Mouse (Mus musculus) intestine, postnatal 0 days (tissue): ENCODE measurements around the gene Gm21149. TPM values are rescaled to one million over a fixed set of nuclear protein-coding genes. Genes with fewer than 3 reads are reported as not detected.
"Not testable (repeated sequence)": the region's sequence is repeated elsewhere in the genome, so short reads cannot be mapped to it uniquely, and the experiment has no call there.

Experiments
- ATAC-seq: fragments of 200-750 bp; cut with Nextera tagmentation; 2 replicates; pipeline ENCODE4 v1.8.0; 2017; ENCODE audit warnings: mild to moderate bottlenecking, moderate TSS enrichment, moderate library complexity
- H3K27ac ChIP-seq: fragments of 300-500 bp; sonication (generic); 2 replicates; pipeline ENCODE4 v1.5.1; 2014; ENCODE audit warnings: mild to moderate bottlenecking, low read depth, low read length, moderate library complexity
- H3K27me3 ChIP-seq: fragments of 300-500 bp; sonication (generic); replicated peaks from 2 replicates; pipeline ENCODE4 v1.6.1; 2014; ENCODE audit warnings: low read length, mixed read lengths; ENCODE audit not compliant: control insufficient read depth, insufficient read depth
- H3K36me3 ChIP-seq: fragments of 300-500 bp; sonication (generic); 2 replicates; pipeline ENCODE4 v1.6.1; 2014; ENCODE audit warnings: mild to moderate bottlenecking, moderate library complexity; ENCODE audit not compliant: control insufficient read depth, insufficient read depth
- H3K4me1 ChIP-seq: fragments of 300-500 bp; sonication (generic); replicated peaks from 2 replicates; pipeline ENCODE4 v1.6.1; 2014; ENCODE audit warnings: antibody characterized with exemption, low read length, mixed read lengths; ENCODE audit not compliant: control insufficient read depth, insufficient read depth
- H3K4me2 ChIP-seq: fragments of 300-500 bp; sonication (generic); replicated peaks from 2 replicates; pipeline ENCODE4 v1.6.1; 2014; ENCODE audit warnings: low read depth, mild to moderate bottlenecking, moderate library complexity
- H3K4me3 ChIP-seq: fragments of 300-500 bp; sonication (generic); 2 replicates; pipeline ENCODE4 v1.5.1; 2014; ENCODE audit warnings: low read depth, low read length
- H3K9ac ChIP-seq: fragments of 300-500 bp; sonication (generic); 2 replicates; pipeline ENCODE4 v1.6.1; 2014; ENCODE audit warnings: mild to moderate bottlenecking, low read depth, low read length
- H3K9me3 ChIP-seq: fragments of 300-500 bp; sonication (generic); 2 replicates; pipeline ENCODE4 v1.6.1; 2016; ENCODE audit warnings: mixed run types; ENCODE audit not compliant: control insufficient read depth
- CTCF ChIP-seq: sonication (generic); IDR thresholded peaks from 2 replicates; pipeline ENCODE4 v1.5.1; 2016; ENCODE audit warnings: low read depth, mild to moderate bottlenecking, control low read depth, antibody characterized with exemption, moderate library complexity
- WGBS: fragments of 180-500 bp; shearing (Covaris S2); extraction: QIAGEN DNeasy Blood & Tissue Kit; methylation state at CpG from one replicate; pipeline ENCODE4 v1.1.7; 2014; 5-methylcytosine and 5-hydroxymethylcytosine counted together
- polyA plus RNA-seq: library from polyadenylated mRNA; unstranded; fragments of >200 nt; fragmentation: Nextera tagmentation; extraction: Ambion mirVana; gene quantifications from 2 replicates; pipeline ENCODE4 v1.2.1, GENCODE M21; 2015

Gm21149 gene
- polyA plus RNA-seq, 1 experiment from 2014 or later = not detected

DNA sequence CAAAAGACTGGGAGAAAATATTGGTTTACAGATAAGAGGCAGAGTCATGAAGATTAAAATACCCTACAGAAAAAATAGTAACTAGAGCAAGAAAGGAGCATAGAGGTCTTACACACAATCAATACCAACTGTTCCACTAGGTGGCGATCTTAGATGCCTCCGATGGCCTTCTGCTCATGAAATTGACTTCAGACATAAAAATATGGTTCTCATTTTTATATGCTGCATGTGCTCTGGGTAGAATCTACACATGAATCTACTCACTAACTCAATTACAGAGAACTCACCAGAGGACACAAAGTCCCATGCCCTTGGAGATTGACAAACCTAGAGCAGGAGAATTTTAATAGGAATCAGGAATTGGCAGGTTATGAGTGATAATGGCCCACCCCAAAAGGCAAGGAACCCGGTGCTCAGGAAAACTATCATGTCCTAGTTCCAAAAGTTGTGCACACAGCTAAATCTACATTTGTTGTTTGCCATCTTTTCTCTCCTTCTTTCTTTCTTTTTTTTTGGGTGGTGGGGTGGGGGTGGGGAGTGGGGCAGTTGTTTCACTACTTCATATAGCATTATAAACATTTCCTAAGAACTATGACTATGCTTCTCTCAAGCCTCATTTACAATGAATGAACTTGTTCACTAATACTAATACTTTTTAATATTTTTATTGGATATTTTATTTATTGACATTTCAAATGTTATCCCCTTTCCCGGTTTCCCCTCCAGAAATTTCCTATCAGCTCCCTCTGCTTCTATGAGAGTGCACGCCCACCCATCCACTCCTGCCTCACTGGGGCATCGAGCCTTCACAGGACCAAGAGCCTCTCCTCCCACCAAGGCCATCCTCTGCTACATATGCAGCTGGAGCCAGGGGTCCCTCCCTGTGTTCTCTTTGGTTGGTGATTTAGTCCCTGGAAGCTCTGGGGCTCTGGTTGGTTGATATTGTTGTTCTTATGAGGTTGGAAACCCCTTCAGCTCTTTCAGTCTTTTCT, 32.4 kb upstream of the Gm21149 start:
- ATAC-seq = 0 out of 2 replicates have a peak, but pooled peaks have one; percentile 36
- H3K9me3 ChIP-seq = peaks cover 10% of the 10 kb centered on the region; the same call in 1 of the 2 replicates
- peak; percentile 54 for TF ChIP-seq CTCF
- H3K36me3 ChIP-seq, H3K27me3 ChIP-seq, H3K27ac ChIP-seq, H3K4me2 ChIP-seq, H3K4me3 ChIP-seq, H3K4me1 ChIP-seq, H3K9ac ChIP-seq: not testable (repeated sequence)
- whole genome bisulfite sequencing = 61% methylated on average over 6 of the region's 6 CpGs

DNA sequence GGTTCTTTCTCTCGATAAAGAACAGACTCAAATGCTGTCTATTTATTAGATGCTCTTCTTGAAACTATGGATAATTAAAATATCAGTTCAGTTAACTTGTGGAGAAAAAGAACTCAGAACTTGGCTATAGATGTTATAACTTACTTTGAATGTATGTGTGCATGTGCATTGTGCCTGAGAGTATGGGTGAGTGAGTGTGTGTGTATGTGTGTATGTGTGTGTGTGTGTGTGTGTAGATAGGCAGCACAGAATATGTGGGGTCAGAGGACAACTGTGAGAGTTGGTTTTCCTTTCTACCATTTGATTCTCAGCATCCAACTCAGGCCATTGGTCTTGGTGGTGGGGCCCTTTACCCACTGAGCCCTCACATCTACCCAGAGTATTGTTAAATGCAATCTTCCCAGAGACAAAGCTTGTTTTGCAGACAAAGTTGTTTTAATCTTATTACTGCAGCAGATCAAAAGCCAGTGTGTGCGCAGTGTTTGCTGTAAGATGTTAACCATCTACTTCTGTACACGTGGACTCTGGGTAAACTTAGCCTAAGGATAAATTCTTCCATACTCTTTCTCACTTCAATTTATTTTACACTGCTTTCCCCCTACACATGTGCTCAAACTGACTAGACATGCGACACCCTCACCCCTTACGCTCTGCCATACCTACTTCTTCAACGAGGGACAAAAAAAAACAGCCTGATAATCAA, 31.6 kb upstream of the Gm21149 start:
- H3K9ac ChIP-seq, H3K4me1 ChIP-seq, H3K27me3 ChIP-seq, H3K9me3 ChIP-seq, H3K36me3 ChIP-seq, H3K4me2 ChIP-seq, H3K27ac ChIP-seq, H3K4me3 ChIP-seq: not testable (repeated sequence)
- WGBS = 64% methylated on average over 6 of the region's 6 CpGs
- peak; percentile 61; the same call in 1 of the 2 replicates for ATAC-seq

DNA sequence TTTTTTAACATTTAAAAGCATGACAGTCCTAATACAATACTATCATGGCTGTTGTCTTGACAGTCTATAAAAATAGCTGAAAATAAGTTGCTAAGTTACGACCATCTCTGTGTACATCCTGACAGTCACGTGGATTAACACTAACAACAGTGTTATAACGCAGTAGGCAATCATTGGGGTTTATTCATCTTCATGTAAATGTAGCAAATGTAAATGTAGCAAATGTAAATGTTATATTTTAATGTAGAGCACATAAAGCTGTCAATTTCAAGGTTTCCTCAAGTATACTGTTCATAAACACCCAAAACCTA, 30.9 kb upstream of the Gm21149 start:
- 69% methylated on average over 3 of the region's 3 CpGs for WGBS
- no peak overlapping the region for H3K9ac ChIP-seq
- no peak overlapping the region for H3K27ac ChIP-seq
- no peak overlapping the region for H3K4me3 ChIP-seq
- no peaks in the 10 kb centered on the region for H3K27me3 ChIP-seq
- H3K4me2 ChIP-seq = no peak overlapping the region
- H3K4me1 ChIP-seq = no peaks in the 10 kb centered on the region
- 0 out of 2 replicates have a peak, but pooled peaks have one; percentile 31 for ATAC-seq
- no peak for TF ChIP-seq CTCF
- H3K36me3 ChIP-seq = no peaks in the 10 kb centered on the region
- H3K9me3 ChIP-seq = peaks cover 7% of the 10 kb centered on the region; the same call in 1 of the 2 replicates

DNA sequence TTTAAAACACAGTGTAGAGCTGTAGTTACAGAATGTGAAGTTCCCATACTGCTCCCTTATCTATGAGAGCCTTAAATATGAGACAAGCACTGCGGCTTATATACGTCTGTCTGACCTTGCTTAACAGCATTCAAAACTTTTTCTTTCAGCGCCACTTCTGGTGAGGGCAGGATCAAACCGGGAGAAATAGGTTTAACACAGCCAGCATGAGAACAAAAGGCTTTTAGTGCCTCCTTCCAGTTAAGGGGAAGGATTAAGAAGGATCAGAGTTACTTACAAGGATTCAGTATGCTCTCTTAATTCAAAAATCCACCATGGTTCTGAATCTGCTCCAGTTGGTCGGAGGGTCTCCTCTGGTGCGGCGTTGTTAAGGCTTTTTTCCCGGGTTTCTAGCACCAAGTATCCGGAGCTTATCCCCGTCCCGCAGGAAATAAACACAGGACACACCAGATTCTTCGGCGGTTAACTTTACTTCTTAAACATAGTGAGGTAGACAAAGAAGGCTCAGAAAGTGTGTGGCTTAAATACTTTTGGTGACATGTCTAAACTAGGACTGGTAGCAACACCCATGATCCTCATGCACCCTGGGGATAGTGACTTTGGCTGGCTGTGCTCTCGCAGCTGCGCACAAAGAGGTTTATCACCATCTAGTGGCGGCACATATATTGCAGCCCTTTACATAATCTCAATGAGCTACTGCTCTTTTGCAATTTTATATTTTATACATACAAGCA, 30.4 kb upstream of the Gm21149 start:
- H3K27me3 ChIP-seq = no peaks in the 10 kb centered on the region
- H3K9me3 ChIP-seq = peaks cover 4% of the 10 kb centered on the region; the same call in 1 of the 2 replicates
- peak; percentile 85 for TF ChIP-seq CTCF
- H3K4me1 ChIP-seq = no peaks in the 10 kb centered on the region
- 48% methylated on average over 16 of the region's 16 CpGs for WGBS
- no peak overlapping the region for H3K4me3 ChIP-seq
- ATAC-seq = 0 out of 2 replicates have a peak, but pooled peaks have one; percentile 28
- H3K36me3 ChIP-seq = no peaks in the 10 kb centered on the region
- H3K4me2 ChIP-seq = peak overlapping the region; percentile 24; the same call in 1 of the 2 replicates
- no peak overlapping the region for H3K27ac ChIP-seq
- no peak overlapping the region for H3K9ac ChIP-seq

- WGBS = 24% methylated on average over 5 of the region's 5 CpGs
- H3K4me2 ChIP-seq, H3K27ac ChIP-seq, H3K9ac ChIP-seq, H3K4me3 ChIP-seq, H3K27me3 ChIP-seq, H3K9me3 ChIP-seq, H3K4me1 ChIP-seq, H3K36me3 ChIP-seq: not testable (repeated sequence)
- peak; percentile 61 for TF ChIP-seq CTCF
- peak; percentile 69 for ATAC-seq
Measured at GRCm38 (mm10) chr5:15498774-15499400, 22.6 kb upstream of the Gm21149 start.

DNA sequence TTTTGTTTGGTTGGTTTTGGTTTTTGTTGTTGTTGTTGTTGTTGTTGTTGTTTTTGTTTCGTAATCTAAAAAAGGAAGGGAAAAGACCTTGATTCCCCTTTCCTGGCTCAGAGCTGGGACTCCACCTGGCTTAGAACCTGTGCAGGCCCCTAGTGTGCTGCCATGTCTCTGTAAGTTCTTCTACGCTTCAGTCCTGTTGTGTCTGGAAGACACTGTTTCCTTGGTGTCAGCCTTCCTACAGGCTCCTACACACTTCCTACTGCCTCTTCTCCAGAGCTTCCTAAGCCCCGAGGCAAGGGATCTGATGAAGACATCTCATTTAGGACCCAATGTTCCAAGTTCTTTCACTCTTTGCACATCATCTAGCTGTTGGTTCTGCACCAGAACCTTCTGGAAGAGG, 22.0 kb upstream of the Gm21149 start:
- H3K9me3 ChIP-seq, H3K9ac ChIP-seq, ATAC-seq, H3K27me3 ChIP-seq, H3K36me3 ChIP-seq, H3K27ac ChIP-seq, H3K4me3 ChIP-seq, H3K4me2 ChIP-seq, H3K4me1 ChIP-seq: not testable (repeated sequence)
- 74% methylated on average over 3 of the region's 3 CpGs for WGBS

DNA sequence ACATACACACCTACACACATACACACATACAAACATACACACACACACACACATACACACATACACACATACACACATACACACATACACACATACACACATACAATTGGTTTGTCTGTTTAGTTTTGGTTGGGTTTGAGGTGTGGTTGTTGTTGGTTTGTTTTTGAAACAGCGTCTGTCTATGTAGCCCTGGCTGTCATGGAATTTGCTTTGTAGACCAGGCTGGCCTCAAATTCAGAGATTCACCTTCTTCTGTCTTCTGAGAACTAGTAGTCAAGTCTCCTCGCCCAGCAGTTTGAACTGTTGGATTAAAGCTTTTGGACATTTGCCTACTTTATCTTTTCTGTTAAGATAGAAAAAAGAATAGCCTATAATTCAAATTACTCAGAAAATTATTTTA, 14.6 kb upstream of the Gm21149 start:
- not testable (repeated sequence) for H3K4me3 ChIP-seq, H3K4me2 ChIP-seq, H3K27me3 ChIP-seq, H3K9me3 ChIP-seq, H3K36me3 ChIP-seq, H3K9ac ChIP-seq, H3K27ac ChIP-seq, H3K4me1 ChIP-seq
- 56% methylated on average over 2 of the region's 2 CpGs for WGBS
- ATAC-seq = peak; percentile 47; the same call in 1 of the 2 replicates
